Mouse (Mus musculus) gastrocnemius, adult 18-20 months (tissue): ENCODE data around the gene Pip5k1b. TPM values are rescaled to one million over a fixed set of nuclear protein-coding genes. Genes with fewer than 3 reads are reported as not detected.

Experiments used
- DNase-seq: peaks from one replicate; pipeline ENCODE4 v3.0.0; 2021; ENCODE audit warnings: low spot score
- total RNA-seq, 2 experiments: library from RNA; stranded (reverse); gene quantifications; 2 replicates each; pipeline ENCODE4 v1.2.3; 2021

The Pip5k1b gene
- total RNA-seq, 2 experiments from 2014 or later = 0.34 to 0.50 TPM

DNA sequence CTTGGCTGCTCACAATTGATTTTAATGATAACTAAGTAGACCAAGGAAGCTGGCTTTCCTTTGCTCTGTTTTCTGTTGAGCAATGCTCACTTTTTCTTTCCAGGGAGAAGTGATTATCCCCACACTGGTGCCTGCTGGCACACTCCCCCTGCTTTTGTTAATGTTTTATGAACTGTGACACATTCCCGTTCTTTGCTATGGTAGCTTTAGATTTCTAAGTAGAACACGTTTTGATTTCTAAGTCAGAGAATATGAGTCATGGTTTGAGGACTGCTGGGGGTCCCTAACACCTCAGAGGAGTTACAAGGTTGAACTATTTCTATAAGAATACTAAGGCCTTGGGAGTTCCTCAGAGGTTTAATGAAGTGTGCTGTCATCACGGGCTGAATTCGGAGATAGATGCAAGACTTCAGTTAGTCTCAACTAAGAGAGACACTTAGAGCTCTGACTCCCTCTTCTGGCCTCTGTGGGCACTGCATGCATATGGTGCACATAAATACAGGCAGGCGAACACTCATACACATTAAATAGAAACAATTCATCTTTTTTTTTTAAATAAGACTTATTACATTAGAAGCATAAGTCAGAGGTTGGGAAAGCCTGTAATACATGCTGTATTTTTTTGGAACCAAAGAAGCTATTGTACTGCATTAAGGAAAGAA, 203.2 kb downstream of the Pip5k1b start:
- DNase-seq = no peak

DNA sequence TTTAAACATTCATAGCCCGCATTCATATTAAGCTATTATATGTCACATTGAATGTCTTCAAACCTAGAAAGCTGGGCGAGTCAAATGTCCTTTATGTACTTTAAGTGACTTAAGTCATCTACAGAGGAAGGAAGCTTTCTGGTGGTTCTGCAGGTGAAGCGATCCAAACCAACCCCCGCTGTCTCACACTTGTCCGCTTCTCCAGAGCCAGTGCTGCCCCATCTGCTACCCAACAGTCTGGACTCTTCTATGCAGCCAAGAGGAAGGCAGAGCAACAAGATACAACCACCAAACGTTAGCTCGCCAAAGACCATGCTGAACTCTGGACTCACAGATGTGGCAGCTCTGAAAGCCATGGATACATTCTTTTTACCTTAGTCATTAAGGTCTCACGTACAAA, 211.2 kb downstream of the Pip5k1b start:
- no peak for DNase-seq

DNA sequence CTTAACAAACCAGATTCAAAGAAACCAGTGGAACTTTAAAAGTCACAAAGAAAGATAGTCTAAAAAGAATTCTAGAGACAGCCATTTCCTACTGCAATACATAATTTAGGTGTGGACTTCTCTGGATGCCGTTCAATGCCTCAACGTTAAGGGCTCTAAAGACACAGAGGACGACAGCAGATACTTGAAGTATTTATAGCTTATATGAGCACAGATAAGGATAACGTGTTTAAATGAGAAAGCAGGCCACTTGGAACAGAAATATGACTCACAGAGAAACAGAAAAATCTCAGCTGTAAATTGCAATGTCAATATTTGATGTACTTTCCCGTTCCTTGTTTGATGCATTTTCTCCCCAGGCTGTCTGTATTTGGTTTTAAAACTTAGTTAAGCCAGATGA, 212.9 kb downstream of the Pip5k1b start:
- DNase-seq = no peak

DNA sequence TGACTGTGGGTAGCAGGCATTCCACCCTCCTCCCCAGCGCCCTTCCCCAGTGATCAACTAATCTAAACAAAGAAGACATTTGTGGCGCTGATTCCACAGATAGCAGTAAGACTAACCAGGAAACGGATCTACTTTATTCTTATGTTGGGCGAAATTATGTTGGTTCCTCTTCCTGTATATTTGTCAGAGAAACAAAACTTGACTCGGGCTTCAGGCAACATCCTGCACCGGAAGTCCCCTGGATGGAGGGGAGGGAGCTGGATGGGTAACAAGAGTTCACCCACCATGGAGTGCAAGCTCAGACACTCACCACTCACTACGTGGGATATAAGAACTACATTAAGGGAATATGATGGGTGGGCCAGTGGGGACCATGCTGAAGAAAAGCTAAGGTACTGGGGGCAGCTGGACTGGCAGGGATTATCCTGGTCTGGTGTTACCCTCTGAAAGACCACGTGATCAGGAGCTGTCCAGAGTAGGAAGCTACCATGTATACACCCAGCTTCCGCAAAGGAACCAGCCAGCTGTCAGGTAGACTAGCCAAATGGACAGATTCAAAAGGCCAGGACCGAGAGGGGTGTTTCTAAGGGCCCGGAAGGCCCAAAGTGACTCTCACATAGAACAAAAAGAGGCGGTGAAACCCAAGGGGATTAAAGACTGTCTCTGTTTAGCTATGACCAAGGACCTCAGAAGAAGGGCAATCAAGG, 219.1 kb downstream of the Pip5k1b start:
- DNase-seq = no peak

DNA sequence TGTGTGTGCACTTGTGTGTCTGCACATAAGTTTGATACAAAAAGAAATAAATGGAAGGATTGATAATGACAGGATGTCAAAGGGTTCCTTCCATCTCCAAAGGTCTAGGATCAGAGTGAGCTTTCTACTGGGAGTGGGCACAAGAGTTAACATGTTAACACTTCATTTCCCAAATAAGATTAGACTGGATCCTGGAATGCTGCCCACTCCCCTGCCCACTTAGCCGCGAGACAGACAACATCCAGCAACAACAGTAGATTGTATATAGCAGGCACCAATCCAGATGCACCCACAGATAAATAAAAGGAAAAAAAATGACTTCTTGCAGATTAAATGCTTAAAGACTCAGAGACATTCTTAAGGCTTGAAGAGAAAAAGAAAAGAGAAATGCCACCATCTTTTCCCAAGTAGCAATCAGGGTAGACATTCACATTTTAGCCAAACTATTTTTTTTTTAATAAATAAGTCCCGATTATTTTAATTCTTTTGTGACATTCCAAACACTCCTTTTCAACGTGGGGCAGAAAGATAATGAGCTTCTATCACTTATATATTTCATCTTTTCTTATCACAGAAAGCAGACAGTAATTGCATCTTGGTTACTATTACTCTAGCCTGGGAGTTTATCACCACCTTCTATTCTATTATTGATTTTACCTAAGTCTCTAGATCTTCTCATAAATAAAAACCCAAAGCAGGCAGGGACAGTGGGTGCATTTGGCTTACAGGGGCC, 219.9 kb downstream of the Pip5k1b start:
- DNase-seq = no peak

DNA sequence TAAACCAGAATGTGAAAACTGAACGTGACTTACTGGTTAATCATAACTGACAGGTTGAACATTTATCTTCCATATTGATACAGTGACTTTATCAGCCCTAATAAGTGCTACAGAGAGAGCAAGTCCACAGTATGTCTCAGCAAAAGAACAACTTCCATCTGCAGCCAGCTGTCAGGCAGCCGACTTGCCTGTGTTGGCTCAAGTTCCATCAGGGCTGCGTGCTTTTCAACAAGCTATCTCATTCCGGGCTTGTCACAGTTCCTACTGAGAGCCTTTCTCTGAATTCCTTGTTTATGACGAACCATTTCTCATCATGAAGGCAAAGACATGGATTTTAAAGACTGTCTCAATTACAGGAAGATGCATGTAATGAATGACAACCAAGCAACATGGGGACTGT, 222.7 kb downstream of the Pip5k1b start:
- DNase-seq = no peak

DNA sequence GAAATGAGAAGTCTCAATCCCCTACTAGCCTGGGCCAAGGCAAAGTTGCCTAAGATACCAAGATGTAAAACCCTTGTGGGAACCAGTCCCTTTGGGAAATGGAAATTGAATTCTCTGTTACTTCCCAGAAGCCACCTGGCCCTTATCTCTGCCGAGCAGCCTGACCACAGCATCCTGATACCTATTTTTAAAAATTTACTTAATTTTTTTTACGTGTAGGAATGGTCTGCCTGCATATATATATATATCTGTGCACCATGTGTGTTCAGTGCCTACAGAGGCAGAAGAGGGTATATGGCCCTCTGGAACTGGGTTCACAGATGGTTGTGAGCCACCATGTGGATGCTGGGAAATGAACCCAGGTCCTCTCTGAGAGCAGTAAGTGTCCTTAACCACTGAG, 224.4 kb downstream of the Pip5k1b start:
- DNase-seq = no peak

DNA sequence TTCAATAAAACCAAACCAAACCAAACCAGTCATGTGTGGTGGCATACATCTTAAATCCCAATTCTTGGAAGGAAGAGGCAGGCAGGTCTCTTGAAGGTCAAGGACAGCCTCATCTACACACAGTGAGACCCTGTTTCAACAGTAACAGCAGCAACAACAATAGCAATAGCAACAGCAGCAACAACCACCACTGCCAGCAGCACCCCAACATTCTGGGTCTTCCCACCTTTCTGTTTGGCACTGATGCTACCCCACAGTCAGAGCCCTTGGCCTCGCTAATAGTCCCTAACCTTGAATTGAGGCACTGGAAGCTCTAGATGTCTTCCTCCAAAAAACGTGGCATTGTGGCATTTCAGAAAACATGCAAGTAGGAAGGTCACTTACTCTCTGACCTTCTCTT, 225.3 kb downstream of the Pip5k1b start:
- no peak for DNase-seq

DNA sequence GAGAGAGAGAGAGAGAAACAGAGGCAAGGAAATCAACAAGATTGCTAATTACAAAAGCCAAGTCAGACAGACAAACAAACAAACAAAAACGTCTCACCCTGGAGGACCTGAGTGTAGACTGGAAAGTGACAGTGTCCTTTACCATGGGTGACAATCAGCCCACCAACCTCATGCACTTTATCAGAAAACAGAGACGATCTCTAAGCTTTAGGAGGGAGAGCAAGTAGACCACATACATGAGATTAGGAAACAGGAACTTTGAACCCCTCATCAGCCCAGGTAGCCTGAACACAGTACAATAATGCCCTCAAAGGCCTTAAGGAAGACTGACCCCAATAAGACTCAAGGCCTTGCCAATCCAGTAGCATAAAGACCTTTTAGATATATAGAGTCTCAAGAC, 227.8 kb downstream of the Pip5k1b start:
- no peak for DNase-seq

DNA sequence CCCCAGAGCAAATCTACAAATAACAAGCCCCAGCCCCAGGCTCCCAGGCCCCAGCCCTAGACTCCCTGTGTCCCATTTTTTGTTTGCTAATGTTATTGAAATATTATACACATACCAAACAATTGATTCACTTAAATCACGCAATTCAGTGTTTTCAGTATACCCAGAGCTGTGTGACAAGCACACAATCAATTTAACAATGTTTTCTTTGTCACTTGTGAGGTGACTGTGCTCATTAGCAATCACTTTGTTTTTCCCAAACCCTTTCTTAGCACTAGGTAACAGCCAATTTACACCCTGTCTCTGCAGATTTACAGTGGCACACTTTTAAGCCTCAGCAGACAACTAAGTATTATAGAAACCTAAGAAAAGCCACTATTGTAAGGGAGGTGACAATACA, 228.7 kb downstream of the Pip5k1b start:
- DNase-seq = no peak

DNA sequence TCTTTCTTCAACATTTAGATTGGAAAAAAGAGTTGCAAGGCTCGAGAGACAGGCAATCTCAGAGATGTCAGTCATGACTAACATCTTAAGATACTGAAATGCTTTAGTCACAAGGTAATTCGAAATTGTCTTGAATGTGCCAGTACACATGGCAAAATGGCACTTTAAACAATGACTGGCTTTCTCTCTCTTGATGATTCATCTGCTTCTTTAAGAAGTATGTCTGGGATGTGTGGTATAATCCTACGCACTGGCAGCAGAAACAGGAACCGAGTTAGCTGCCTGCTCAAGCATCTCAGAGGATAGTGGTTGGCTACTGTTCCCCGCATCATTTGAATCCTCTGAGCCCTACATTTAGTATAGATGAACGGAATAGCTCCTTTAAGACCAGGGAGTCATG, 230.0 kb downstream of the Pip5k1b start:
- DNase-seq = no peak

DNA sequence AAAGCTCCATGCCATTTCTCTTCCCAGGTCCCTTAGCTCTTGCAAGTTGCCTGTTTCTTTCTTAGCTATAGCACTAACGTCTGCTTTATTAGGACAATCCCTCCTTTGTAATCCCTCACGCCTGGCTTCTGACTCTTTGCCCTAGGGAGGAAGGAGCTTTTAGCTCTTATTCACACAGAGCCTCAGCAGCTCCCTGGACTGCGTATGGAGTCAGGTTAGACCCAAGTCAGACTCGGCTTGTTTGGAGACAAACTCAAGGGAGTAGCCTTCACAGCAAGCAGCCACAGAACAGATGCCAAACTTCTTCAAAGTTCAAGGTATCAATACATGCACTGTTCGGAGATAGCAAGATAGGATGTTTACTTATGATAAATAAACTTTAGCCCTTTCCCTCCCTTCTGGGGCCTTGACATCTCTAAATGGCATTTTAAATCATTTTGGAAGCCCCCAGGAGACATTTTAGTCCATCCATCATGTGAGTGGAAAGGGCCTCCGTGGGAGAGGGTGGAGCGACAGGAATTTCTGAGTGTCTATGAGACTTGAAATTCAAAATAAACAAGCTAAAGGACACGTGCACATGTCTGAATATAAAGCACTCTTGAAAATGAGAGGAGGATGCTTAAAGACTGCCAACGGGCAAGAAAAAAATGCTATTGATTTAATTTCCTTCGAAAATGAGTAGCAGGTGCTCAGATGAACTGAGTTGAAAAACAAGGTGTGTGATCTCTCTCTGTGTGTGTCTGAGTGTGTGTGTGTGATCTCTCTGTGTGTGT, 231.6 kb downstream of the Pip5k1b start:
- DNase-seq = no peak

DNA sequence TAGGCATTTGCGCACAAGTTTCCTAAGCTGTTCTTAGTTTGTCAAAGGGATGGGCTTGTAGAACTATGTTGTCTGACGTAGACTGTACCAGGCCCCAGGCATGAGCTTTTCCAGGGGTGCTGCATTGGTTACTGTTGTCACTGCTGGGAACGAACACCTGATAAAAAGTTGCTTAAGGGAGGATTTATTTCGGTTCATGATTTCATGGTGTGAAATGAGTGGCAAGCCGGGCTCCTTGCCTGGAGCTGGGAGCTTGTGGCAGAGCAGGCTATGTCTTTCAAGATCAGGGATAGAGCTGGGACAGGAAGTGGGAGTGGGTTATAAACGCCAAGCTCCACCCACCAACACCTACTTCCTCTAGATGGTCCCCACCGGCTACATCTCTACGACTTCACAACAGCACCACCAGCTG, 233.8 kb downstream of the Pip5k1b start:
- DNase-seq = no peak

DNA sequence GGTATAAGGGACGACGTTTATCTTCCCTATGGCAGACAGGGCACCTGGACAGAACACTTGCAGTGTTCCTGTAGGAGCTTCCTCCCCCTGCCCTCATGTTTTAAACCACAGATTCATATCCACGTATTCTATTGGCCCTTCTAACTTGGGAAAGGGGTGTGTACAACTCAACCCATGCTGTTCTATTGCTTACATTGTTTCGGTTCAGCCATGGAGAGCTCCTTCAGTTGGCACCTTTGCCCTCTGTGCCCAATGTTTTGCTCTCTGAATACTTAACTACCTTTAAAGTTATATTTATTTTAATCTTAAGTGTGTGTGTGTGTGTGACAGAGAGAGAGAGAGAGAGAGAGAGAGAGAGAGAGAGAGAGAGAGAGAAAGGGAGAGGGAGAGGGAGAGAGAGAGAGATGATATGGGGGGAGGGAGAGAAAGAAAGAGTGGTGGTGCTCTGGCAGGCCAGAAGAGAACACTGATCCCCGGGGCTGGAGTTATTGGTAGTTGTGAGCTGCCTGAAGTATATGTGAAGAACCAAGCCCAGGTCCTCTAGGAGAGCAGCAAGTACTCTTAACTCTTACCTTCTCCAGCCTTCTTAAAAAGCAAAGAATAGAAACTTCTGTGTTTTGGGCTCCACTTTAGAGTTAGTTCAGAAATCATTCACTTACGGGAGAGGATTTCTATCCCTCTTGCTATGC, 234.3 kb downstream of the Pip5k1b start:
- DNase-seq = no peak

DNA sequence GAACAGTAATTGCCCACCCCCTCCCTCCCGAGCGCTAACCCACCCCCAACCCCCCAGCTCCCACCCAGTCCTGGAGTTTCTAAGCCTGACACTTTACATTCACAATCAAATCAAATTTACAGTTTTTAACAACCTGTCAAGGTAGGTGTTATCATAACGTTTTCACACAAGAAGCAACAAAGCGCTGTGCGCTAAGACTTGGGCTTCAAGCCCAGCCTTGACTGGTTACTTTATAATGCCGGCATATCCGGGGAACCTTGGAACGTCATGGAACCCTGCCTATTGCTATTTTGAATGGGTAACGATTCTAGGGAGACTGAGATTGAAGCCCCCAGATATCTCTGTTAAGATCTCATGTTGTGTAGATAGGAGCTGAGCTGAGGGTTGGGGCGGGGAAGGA, 237.5 kb downstream of the Pip5k1b start:
- no peak for DNase-seq

DNA sequence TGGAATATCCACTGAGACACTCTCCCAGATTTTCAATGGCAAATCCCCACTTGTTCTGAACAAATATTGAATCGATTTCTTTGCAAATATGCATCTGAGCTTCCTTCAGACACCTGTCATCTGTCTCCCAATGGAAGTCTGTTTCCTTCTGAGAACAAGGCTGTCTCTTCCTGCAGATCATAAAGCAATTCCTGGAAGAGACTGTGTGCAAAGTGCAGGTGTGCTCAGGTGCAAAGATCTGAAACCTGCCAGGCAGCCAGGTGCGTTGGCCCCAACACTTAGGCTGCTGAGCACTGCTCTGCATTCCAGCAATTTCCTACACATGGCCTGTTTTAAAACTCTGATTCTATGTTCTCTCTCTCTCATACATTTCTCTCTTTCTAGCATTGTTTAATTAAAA, 237.9 kb downstream of the Pip5k1b start:
- no peak for DNase-seq

DNA sequence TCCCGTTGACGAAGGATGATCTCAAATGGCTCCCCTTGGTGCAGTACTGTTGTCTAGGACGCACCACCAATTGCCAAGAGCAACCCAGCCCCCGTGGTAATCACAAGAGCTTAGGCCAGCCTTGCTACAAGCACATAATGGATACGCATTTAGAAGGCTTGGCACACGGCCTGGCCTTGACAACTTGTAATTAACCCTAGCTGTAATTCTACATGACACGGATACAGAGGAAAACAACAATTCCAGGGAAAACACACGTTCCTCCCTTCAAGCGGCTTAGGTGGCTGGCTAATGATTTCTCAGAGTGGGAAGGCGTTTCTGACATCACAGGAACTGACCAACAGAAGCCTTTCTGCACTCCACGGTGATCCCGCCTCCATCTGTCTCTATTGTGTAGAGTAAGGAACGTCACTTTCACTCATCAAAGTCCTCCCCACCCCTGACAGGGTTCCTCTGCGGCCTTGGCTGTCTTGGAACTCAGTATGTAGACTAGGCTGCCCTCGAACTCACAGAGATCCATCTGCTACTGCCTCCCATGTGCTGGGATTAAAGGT, 238.6 kb downstream of the Pip5k1b start:
- no peak for DNase-seq

DNA sequence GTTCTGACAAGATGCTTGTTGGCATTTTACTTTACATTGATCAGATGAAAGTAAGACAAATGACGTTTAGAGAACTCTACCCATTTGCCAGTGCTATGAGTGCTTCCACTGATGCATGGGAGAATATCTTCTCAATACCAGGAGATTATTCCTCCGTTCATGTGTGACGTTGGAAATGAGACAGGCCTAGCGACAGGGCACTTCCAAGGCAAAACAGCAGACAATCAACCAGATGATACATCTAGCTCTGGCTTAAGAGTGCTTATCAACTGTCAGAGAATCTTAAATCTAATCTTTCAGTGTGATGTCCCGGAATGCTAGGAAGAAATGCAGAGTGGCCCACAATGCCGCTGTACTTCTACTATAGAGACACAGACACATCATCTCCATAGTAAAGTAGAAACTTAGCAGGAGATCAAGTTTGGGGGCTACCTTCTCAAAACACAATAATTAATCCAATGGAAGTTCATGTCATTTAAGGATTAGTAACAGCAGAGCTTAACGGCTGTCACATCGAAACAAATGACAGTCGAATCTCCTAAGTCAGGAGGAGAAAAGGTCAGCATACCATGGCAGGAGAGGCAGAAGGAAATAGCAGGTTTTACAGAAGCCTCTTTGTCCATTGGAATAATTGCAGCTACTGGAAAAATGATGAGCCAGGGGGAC, 239.5 kb downstream of the Pip5k1b start:
- no peak for DNase-seq

DNA sequence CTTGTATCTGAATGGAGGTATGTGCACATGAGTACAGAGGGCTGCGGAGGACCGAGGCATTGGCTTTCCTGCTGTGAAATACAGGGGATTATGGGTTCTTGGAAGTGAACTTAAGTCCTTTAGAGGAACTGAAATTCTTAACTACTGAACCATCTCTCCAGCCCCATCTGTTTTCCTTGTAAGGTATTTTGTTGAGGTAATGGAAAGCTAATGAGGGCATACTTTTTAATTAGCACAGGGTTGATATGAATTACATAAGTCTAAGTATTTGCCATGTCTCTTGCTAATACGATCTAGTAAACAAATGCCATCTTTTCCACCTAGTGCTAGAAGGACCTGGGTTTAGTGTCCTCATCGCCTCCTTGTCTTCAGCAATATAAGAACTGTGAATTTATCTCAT, 240.4 kb downstream of the Pip5k1b start:
- DNase-seq = no peak

DNA sequence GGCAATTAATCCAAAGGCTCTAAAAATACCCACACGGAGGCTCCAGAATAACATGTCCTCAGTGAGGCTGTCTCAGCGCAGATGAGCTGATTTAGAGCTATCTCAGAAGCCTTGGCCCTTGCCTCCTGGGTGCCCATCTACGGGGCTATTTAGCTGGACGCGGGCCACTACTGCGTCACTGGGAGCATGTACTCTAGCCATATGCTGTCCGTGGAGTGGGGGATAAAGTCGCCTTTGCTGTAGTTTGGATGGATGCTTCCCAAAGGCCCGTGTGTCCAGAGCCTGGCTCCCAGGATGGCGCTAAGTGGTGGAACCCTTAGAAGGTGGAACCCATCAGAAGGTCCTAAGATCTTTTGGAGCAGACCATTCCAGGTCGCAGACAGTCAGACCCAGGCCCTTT, 241.0 kb downstream of the Pip5k1b start:
- no peak for DNase-seq
